Mouse (Mus musculus) kidney, postnatal 36 days (tissue): ENCODE measurements at regions not wholly inside any gene's neighbourhood (a gene's known extent, or its start where the extent isn't known, plus 50 kb on each side); places are given as distances from the start of the nearest gene placed in this dataset.
"Not testable (repeated sequence)": the region's sequence is repeated elsewhere in the genome, so short reads cannot be mapped to it uniquely, and the experiment has no call there.

Experiments
- DNase-seq, 2 experiments: peaks; one replicate each; pipeline ENCODE4 v3.0.0; 2021 to 2022; ENCODE audit warnings: mixed read lengths in 2 of 2

DNA sequence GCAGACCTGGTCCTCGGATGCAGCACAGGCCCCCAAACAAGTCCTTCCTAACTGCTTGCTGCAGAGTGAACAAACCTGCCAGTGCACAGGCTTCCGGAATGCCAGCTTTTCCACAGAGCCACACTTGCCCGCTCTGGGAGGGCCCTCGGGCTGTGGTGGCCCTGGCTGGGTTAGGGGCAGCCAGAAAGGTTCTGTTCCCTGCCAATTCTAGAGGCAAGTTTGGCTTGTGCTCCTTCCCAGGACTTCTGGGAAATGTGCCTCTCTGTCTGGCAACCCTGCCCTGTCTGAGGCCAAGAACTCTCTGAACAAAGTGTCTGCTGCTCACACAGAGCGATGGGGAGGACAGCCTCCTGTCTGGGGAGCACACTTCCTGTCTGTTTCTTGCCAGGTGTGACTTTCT is 66.4 kb downstream of the Xrcc2 start:
- no peak for DNase-seq

DNA sequence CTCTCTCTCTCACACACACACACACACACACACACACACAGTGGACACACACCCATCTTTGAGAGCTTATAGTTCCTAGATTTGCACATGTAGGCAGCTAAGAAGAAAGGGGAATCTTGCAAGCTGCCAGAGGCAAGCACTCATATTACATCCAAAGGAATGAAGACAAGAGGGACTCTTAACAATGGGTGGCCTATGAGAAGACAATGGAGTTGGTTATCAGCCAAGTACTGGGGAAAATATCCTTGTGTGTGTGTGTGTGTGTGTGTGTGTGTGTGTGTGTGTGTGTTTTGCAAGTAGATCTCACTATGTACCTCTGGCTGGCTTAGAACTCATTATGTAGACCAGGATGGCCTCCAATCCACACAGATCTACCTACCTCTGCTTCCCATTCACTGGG is 67.5 kb downstream of the Xrcc2 start:
- DNase-seq = no peak

DNA sequence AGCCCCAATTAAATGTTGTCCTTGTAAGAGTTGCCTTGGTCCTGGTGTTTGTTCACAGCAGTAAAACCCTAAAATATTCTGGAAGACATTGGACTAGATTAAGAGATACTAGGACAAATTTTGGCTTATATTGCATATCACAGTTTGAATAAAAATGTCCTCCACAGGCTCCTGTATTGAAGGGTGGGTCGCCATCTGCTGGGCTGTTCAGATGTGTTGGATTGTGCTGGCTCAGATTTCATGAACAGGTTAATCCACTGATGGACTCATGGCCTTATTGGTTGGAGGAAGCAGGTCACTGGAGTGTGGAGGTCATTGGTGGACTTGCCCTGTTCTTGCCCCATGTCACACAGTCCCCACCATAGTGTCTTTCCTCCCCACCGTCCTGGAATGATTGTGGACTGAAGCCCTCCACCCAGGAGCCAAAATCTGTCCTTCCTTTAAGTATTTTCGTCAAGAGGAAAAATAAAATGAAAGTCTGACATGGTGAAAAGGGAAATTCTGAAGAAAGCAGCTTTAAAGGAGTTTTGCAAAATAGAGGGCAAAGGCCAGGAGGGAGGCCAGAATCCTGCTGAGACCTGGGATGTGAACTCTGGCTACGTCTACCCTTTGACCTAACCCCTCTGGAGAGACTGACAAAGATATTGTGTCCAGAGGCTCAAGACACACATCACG is 72.6 kb downstream of the Xrcc2 start:
- DNase-seq = peak; percentile 15 to 58

- DNase-seq = no peak
Measured at GRCm38 (mm10) chr5:25629731-25630130, 75.9 kb downstream of the Xrcc2 start.

GRCm38 (mm10) chr5:25628504-25628903 is 77.1 kb downstream of the Xrcc2 start:
- DNase-seq = no peak

- DNase-seq = no peak
Measured at GRCm38 (mm10) chr5:25627086-25627485, 78.5 kb downstream of the Xrcc2 start.

GRCm38 (mm10) chr5:25624029-25624428 is 81.6 kb downstream of the Xrcc2 start:
- peak; percentile 28 to 49 for DNase-seq

GRCm38 (mm10) chr5:25619872-25620271 is 85.8 kb downstream of the Xrcc2 start:
- DNase-seq = no peak

- not testable (repeated sequence) for DNase-seq
Measured at GRCm38 (mm10) chr5:25619337-25619736, 86.3 kb downstream of the Xrcc2 start.

DNA sequence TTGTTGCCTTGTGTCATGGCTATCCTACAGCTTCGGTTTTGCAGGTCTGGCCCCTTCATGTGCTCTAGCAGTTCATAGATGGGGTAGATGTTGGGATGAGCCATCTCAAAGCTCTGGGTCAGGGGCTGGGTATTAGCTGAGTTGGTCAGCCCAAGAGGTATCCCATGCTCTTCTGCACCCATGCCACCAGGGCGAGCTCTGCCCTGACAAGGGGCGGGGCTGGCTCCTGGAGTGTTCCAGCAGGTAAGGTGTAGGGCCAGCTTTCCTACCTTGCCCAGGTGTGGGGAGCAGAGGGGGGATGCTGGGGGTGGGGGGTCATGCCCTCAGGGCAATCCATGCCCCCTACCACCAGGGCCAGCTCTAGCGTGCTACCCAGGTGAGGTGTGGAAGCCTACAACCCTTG is 91.0 kb downstream of the Xrcc2 start:
- DNase-seq = no peak

GRCm38 (mm10) chr5:25613844-25614658 is 91.6 kb downstream of the Xrcc2 start:
- DNase-seq = peak; percentile 11 to 35

DNA sequence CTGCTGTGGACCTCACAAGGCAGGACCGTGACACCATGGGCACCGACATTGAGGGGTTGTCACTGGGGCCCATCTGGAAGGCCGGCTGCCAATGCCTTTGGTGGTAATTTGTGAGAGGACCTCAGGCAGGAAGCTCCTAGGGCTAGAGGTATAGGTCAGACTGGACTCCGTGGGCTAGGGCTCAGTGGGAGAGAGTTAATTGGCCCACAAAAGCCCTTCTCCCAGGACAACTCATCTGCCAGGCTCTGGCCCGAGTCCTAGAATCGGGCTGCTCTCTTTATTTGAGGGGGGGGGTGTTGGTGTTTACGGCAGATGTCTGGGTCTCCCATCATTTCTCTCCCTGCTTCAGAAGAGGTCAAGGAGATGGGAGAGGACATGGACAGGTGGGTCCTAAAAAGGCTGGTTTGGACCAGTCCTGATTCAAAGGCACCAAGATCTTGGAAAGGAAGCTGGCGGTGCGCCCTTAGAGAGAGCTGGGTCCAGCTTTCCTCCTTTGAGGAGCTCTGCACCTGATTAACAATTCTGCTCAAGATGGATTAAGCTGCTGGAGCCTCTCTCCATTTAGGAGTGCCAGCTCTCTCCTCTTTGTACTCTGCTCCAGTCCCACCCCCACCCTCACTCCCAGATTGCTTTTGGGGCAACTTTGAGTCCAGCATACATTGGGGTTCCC is 93.5 kb downstream of the Xrcc2 start:
- no peak for DNase-seq

GRCm38 (mm10) chr5:25609911-25610310 is 94.0 kb downstream of the Cct8l1 start:
- DNase-seq = no peak

DNA sequence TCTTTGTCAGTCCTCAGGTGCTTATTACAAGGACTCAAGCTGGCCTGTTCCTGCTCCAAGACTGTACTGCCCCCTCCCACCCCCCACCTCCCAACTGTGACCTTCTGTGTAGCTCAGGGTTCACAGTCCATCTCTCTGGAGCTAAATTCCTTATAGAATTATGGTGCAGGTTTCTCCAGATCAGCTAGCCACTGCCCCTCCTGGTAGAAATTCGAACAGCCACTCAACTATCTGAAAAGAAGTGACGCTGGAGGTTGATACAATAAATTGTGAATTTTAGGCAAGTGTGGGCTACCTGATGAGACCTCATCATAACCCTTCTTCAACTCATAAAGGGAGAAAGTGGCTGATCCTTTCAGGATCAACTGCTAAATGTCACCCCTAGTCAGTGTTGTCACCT is 86.3 kb downstream of the Cct8l1 start:
- DNase-seq = peak in 1 of 2 experiments; percentile 43

DNA sequence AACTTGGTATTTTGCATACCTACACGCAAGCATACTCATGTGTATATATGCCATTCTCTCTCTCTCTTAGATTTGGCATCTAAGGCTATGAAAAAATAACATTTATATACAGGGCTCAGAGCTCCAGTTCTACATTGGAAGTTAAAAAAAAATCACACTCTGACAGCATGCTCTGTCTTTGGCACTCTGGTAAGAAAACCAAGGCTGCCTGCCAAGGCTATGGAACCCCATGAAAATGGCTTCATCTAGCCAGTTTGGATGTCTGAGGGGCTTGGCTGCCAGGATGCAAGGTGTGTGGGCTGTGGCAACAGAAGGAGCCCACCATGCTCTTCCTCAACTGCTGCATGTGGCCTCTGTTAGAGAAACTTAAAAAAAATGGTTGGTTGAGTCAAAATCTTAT is 83.5 kb downstream of the Cct8l1 start:
- no peak for DNase-seq

GRCm38 (mm10) chr5:25597786-25598185 is 81.9 kb downstream of the Cct8l1 start:
- DNase-seq = no peak

DNA sequence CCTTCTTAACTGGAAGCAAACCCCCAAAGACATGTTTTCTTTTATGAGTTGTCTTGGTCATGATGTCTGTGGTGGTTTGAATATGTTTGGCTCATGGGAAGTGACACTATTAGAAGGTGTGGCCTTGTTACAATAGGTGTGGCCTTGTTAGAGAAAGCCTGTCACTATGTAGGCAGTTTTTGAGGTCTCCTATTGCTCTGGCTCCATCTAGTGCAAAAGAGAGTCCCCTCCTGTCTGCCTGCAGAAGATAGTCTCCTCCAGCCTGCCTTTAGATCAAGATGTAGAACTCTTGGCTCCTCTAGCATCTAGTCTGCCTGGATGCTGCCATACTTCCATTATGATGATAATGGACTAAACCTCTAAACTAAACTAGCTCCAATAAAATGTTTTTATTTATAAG is 75.8 kb downstream of the Cct8l1 start:
- no peak for DNase-seq
